Mouse (Mus musculus) leukemia stem cell, adult 10-12 weeks (primary cell): ENCODE data around the gene Abracl. TPM values are rescaled to one million over a fixed set of nuclear protein-coding genes. Genes with fewer than 3 reads are reported as not detected.

Source experiments
- polyA plus RNA-seq: library from polyadenylated mRNA; stranded (reverse); fragments of >175 nt; gene quantifications from 2 replicates; pipeline ENCODE4 v1.2.3, GENCODE M21; 2012; ENCODE audit warnings: low replicate concordance

Abracl gene
- 6.9 and 15.4 TPM in 2 replicates for polyA plus RNA-seq

DNA sequence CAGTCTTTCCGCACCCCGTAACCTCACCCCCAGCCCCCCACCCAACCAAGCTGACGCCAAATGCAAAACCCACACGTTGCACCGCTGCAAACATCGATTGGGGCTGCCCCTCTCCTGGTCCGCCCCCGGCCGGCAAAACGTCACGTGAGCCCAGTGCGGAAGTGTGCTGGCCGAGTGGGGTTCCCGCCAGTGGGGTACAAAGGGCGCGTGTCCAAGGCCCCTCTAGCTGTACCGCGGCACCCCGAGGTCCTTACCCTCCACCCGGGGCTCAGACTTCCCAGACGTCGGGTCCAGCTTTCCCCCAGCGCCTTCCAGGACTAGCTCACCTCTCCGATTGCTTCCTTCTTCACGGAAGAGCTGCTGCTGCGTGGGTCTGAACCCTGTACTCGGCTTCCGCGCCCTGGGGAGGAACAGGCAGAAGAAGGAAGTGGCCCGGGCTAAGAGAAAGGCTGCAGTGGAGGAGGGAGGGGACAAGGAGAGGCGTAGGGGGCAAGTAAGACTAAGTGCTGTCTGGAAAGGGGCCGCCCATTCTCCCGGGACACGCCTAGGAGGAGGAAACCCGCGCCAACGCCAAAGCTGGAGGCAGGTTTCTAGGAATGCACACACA, at the start of gene Abracl:
Gene Abracl, minus strand, starts transcription at position 548 of the 607 bp plus-strand sequence.

GRCm38 (mm10) chr10:18055696-18056390, 32.8 kb upstream of the Abracl start, which contains the start of gene Reps1:
Reps1 (plus strand) TSS chr10:18055861.

Other genes starting within 250 kb of the Abracl start
- gene Txlnb, start 227.1 kb downstream of the Abracl start, polyA plus RNA-seq, result 0.11 TPM in 1 of 2 replicates, not detected in the other
- 9.1 and 11.1 TPM in 2 replicates for gene Heca, start 75.2 kb downstream of the Abracl start, polyA plus RNA-seq
- 6.6 and 29.9 TPM in 2 replicates for gene Reps1, start 32.6 kb upstream of the Abracl start, polyA plus RNA-seq
- gene Ect2l, start 187.6 kb upstream of the Abracl start, polyA plus RNA-seq, result not detected in 2 replicates
- 0.72 and 1.3 TPM in 2 replicates for gene Ccdc28a, start 211.7 kb upstream of the Abracl start, polyA plus RNA-seq